Mouse (Mus musculus) cerebellum, adult 2 months (tissue): ENCODE measurements around the gene Ggnbp2.

ENCODE experiments used
- CTCF ChIP-seq: fragments of 200-500 bp; IDR thresholded peaks from 2 replicates; pipeline ENCODE4 v1.5.1; 2011; ENCODE audit warnings: low read depth, mild to moderate bottlenecking, control low read depth, low read length, moderate library complexity, borderline replicate concordance; ENCODE audit not compliant: insufficient read depth
- POLR2A ChIP-seq: fragments of 200-500 bp; IDR thresholded peaks from 2 replicates; pipeline ENCODE4 v1.6.1; 2011; ENCODE audit warnings: low read length, control low read depth, borderline replicate concordance; ENCODE audit not compliant: insufficient read depth

GRCm38 (mm10) chr11:84825261-84825807 lies 45.3 kb downstream of the Ggnbp2 start:
- TF ChIP-seq POLR2A (no peak), CTCF (no peak)
